Mouse (Mus musculus): Measurements from ENCODE around the gene Yy1. TPM values are rescaled to one million over a fixed set of nuclear protein-coding genes. Genes with fewer than 3 reads are reported as not detected.
A peak's percentile ranks its signal among the peaks of the same experiment; 100 is the strongest.

Gene Yy1
- polyA plus RNA-seq, 1 experiment from 2014 or later: 10.3 TPM

- no peak for TF ChIP-seq CTCF (IDR thresholded peaks at IDR 0.05; ENCODE audit: low read depth)
- no peak for ATAC-seq
- Histone ChIP-seq H3K36me3 (ENCODE audit: control insufficient read depth, insufficient read depth) (no peaks in the 10 kb centered on the region), H3K27ac (ENCODE audit: low read depth, low read length) (no peak overlapping the region), H3K9ac (ENCODE audit: low read depth, low read length) (no peak overlapping the region), H3K27me3 (replicated peaks; ENCODE audit: control insufficient read depth, insufficient read depth, low read length) (no peaks in the 10 kb centered on the region), H3K4me3 (ENCODE audit: low read depth, low read length) (no peak overlapping the region), H3K4me1 (replicated peaks; ENCODE audit: control insufficient read depth, insufficient read depth, low read length) (0 out of 2 replicates have a peak, but pooled peaks cover 4% of the 10 kb centered on the region), H3K4me2 (replicated peaks; ENCODE audit: low read depth) (no peak overlapping the region), H3K9me3 (ENCODE audit: control insufficient read depth) (no peaks in the 10 kb centered on the region)
- WGBS: 61% methylated on average over 6 of the region's 6 CpGs
Measured at GRCm38 (mm10) chr12:108760016-108760415, 32.8 kb upstream of the Yy1 start.

DNA sequence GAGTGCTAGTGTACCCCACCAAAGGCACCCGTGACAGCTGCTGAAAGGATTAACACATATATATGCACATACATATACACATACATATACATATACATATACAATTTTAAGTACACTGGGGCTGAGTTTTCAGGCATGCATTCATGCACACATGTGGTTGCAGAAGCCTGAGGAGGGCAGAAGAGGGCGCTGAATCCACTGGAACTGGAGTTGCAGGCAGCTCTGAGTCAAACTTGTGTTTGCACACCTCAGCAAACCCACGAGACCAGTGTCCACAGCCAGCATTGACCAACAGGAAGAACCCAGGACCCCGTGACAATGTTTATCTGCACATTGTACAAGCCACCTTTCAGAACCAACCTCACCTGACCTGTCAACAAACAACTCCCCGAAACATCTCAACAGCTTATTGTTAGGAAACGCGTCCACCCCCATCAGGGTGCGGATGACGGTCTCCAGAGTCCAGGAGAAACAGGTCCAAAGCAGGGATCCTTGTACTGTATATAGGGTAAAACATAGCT is 32.2 kb upstream of the Yy1 start:
- Histone ChIP-seq H3K9me3 (ENCODE audit: control insufficient read depth) (no peaks in the 10 kb centered on the region), H3K9ac (ENCODE audit: low read depth, low read length) (no peak overlapping the region), H3K4me3 (ENCODE audit: low read depth, low read length) (no peak overlapping the region), H3K4me1 (replicated peaks; ENCODE audit: control insufficient read depth, insufficient read depth, low read length) (0 out of 2 replicates have a peak, but pooled peaks cover 4% of the 10 kb centered on the region), H3K27me3 (replicated peaks; ENCODE audit: control insufficient read depth, insufficient read depth, low read length) (no peaks in the 10 kb centered on the region), H3K4me2 (replicated peaks; ENCODE audit: low read depth) (no peak overlapping the region), H3K27ac (ENCODE audit: low read depth, low read length) (no peak overlapping the region), H3K36me3 (ENCODE audit: control insufficient read depth, insufficient read depth) (no peaks in the 10 kb centered on the region)
- WGBS: 64% methylated on average over 9 of the region's 9 CpGs
- ATAC-seq: no peak
- peak; percentile 69 for TF ChIP-seq CTCF (IDR thresholded peaks at IDR 0.05; ENCODE audit: low read depth)

GRCm38 (mm10) chr12:108761209-108761608 is 31.6 kb upstream of the Yy1 start:
- Histone ChIP-seq H3K27me3 (replicated peaks; ENCODE audit: control insufficient read depth, insufficient read depth, low read length) (no peaks in the 10 kb centered on the region), H3K36me3 (ENCODE audit: control insufficient read depth, insufficient read depth) (no peaks in the 10 kb centered on the region), H3K9me3 (ENCODE audit: control insufficient read depth) (no peaks in the 10 kb centered on the region), H3K4me2 (replicated peaks; ENCODE audit: low read depth) (no peak overlapping the region), H3K4me1 (replicated peaks; ENCODE audit: control insufficient read depth, insufficient read depth, low read length) (peaks cover 4% of the 10 kb centered on the region; the same call in 1 of the 2 replicates), H3K4me3 (ENCODE audit: low read depth, low read length) (no peak overlapping the region), H3K27ac (ENCODE audit: low read depth, low read length) (no peak overlapping the region; the same call in 1 of the 2 replicates), H3K9ac (ENCODE audit: low read depth, low read length) (no peak overlapping the region)
- WGBS: 44% methylated on average over 4 of the region's 4 CpGs
- ATAC-seq: no peak
- no peak for TF ChIP-seq CTCF (IDR thresholded peaks at IDR 0.05; ENCODE audit: low read depth)

- ATAC-seq: no peak
- Histone ChIP-seq H3K27ac (ENCODE audit: low read depth, low read length) (no peak overlapping the region), H3K4me1 (replicated peaks; ENCODE audit: control insufficient read depth, insufficient read depth, low read length) (peaks cover 4% of the 10 kb centered on the region; the same call in 1 of the 2 replicates), H3K36me3 (ENCODE audit: control insufficient read depth, insufficient read depth) (no peaks in the 10 kb centered on the region), H3K4me2 (replicated peaks; ENCODE audit: low read depth) (no peak overlapping the region), H3K9me3 (ENCODE audit: control insufficient read depth) (no peaks in the 10 kb centered on the region), H3K4me3 (ENCODE audit: low read depth, low read length) (no peak overlapping the region), H3K9ac (ENCODE audit: low read depth, low read length) (no peak overlapping the region), H3K27me3 (replicated peaks; ENCODE audit: control insufficient read depth, insufficient read depth, low read length) (no peaks in the 10 kb centered on the region)
- 78% methylated on average over 4 of the region's 4 CpGs for WGBS
- no peak for TF ChIP-seq CTCF (IDR thresholded peaks at IDR 0.05; ENCODE audit: low read depth)
Measured at GRCm38 (mm10) chr12:108761665-108762064, 31.1 kb upstream of the Yy1 start.

- Histone ChIP-seq H3K27ac (ENCODE audit: low read depth, low read length) (no peak overlapping the region), H3K9ac (ENCODE audit: low read depth, low read length) (no peak overlapping the region), H3K4me2 (replicated peaks; ENCODE audit: low read depth) (no peak overlapping the region), H3K4me1 (replicated peaks; ENCODE audit: control insufficient read depth, insufficient read depth, low read length) (no peaks in the 10 kb centered on the region; the same call in none of the 2 replicates), H3K9me3 (ENCODE audit: control insufficient read depth) (no peaks in the 10 kb centered on the region), H3K4me3 (ENCODE audit: low read depth, low read length) (no peak overlapping the region), H3K27me3 (replicated peaks; ENCODE audit: control insufficient read depth, insufficient read depth, low read length) (no peaks in the 10 kb centered on the region), H3K36me3 (ENCODE audit: control insufficient read depth, insufficient read depth) (no peaks in the 10 kb centered on the region)
- peak; percentile 76 for TF ChIP-seq CTCF (IDR thresholded peaks at IDR 0.05; ENCODE audit: low read depth)
- 0 out of 2 replicates have a peak, but pooled peaks have one; percentile 37 for ATAC-seq
- WGBS: 44% methylated on average over 9 of the region's 9 CpGs
Measured at GRCm38 (mm10) chr12:108763057-108763796, 29.5 kb upstream of the Yy1 start.

DNA sequence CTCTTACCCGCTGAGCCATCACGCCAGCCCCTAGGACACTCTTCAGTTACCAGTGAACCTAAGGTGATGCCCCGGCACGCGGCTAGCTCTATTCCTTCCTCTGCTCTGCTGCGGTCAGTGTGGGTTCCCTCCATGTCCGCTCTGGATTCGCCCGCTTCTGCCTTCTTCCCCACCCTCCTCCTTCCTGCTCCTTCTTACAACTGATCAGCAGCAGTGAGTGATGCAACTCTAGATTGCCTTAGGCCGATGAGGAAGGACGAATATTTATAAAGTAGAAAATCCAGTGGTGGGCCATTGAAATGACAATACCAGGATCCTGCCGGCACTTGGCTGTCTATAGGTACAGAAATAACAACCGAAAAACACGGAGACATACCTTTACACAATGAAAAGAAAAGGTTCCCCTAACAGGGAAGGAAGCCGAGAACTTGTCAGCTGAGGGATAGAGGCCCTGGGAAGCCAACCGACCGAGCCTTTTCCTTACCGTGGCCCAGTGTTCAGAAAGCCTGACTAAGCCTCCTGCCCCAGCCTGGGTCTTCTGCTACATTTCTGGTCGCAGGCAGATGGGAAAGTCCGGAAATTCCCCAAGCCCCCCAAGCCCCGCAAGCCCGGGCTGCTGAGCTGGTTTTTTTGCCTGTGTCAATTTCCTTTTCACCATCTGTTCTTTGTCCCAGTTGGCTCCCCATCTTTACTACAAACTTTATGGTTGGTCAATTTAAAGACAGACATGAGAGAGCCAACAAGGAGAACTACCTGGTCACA is 27.7 kb upstream of the Yy1 start:
- Histone ChIP-seq H3K4me2 (replicated peaks; ENCODE audit: low read depth) (peak overlapping the region; percentile 75), H3K4me3 (ENCODE audit: low read depth, low read length) (peak overlapping the region; percentile 41), H3K9ac (ENCODE audit: low read depth, low read length) (peak overlapping the region; percentile 58), H3K4me1 (replicated peaks; ENCODE audit: control insufficient read depth, insufficient read depth, low read length) (no peaks in the 10 kb centered on the region; the same call in none of the 2 replicates), H3K27ac (ENCODE audit: low read depth, low read length) (peak overlapping the region; percentile 88), H3K27me3 (replicated peaks; ENCODE audit: control insufficient read depth, insufficient read depth, low read length) (no peaks in the 10 kb centered on the region), H3K9me3 (ENCODE audit: control insufficient read depth) (no peaks in the 10 kb centered on the region), H3K36me3 (ENCODE audit: control insufficient read depth, insufficient read depth) (no peaks in the 10 kb centered on the region)
- WGBS: 72% methylated on average over 22 of the region's 22 CpGs
- TF ChIP-seq CTCF (IDR thresholded peaks at IDR 0.05; ENCODE audit: low read depth): no peak
- ATAC-seq: no peak

All from intestine, postnatal 0 days (tissue).